Mouse (Mus musculus): Measurements from ENCODE around the gene Ogn.

The Ogn gene

GRCm38 (mm10) chr13:49644731-49645529, 37.1 kb downstream of the Ogn start:
- DNase-seq (ENCODE audit: low spot score in 2 of 2), result peak in 1 of 2 experiments; percentile 33

DNA sequence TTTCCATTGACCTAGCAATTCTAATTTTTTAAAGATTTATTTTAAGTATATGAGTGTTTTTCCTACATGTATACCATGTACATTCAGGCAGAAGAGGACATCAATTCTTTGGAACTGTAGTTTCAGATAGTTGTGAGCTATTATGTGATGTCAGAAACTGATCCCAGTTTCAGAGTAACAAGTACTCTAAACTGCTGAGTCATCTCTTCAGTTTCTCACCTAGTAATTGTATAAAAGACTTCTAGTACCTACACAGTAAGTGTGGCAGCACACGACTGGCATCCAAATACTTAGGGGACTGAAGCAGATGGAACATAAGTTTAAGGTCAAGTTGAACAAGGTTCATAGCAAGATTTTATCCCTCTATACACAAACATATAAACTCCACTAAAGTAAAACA, 38.2 kb downstream of the Ogn start:
- DNase-seq (ENCODE audit: low spot score in 2 of 2), result no peak

GRCm38 (mm10) chr13:49651136-49651535, 43.3 kb downstream of the Ogn start:
- no peak for DNase-seq (ENCODE audit: low spot score in 2 of 2)

DNA sequence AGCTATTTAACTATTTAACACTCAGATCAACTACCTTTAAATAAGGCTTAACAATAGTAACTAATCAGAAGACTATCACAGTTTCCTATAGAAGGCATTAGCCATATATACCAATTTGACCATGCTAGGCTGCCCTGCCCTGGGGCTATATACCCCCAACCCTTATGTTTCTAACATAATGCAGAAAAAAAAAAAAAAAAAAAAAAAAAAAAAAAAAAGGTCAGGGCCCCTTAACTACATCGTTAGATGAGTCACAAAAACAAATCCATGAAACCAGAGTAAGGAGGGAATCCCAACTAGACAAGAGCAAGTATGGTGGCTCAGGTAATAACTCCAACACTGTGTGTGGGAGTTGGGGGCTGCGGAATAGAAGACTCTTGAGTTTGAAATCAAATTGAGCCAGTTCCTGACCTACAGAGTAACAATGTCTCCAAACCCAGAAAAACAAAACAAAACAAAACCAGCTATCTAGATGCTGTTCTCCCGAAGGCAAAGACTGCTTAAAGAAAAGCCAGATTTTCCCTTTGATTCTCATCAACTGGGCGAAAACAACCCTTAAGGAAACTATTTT, 44.0 kb downstream of the Ogn start:
- no peak for DNase-seq (ENCODE audit: low spot score in 2 of 2)

DNA sequence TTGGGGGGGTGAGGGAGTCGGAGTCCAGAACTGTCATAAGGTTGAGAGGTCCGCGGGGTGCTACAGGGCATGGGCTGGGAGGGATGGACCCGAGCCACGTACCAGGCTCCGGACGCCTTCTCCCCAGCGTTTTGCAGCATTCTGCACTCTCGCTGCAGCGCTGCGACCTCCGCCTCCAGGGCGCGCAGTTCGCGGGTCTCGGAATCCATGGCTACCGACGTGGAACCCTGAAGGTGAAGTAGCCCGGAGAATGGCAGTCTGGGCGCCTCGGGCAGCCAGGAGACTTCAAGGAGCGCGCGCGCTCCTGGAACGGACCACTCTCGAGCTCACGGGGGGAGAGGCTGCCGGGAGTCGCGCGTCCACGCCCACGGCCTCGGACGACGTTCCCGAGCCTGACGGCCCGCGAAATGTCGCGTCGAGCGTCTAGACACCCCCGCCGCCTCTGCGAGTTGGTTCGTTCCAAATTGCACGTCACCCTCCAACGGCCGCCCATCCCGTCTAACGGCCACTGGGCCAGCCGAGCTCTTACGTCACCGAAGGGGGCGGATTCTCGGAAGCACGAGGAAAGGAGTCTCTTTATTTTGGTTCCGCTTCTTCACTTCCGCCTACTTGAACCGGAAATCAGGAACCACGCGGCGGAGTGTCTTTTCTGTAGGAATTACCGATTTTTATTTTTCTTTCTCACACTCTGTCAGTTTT, 44.8 kb downstream of the Ogn start, which contains the start of the genes Cenpp and Nol8:
Cenpp (minus strand) TSS at position 305 of the 699 bp plus-strand sequence.
Nol8 (plus strand) TSS at position 598 of the 699 bp plus-strand sequence.
- peak; percentile 95 to 99 for DNase-seq (ENCODE audit: low spot score in 2 of 2)

GRCm38 (mm10) chr13:49653180-49653541, 45.3 kb downstream of the Ogn start:
- DNase-seq (ENCODE audit: low spot score in 2 of 2), result no peak
